Mouse (Mus musculus): ENCODE measurements around the gene Prpf4. TPM values are rescaled to one million over a fixed set of nuclear protein-coding genes. Genes with fewer than 3 reads are reported as not detected.

Gene Prpf4
- total and polyA plus RNA-seq, 3 experiments, result 26.9 to 37.9 TPM; not detected in 1

GRCm38 (mm10) chr4:62431522-62431921 lies 22.9 kb downstream of the Prpf4 start (continued):
- TF ChIP-seq MEF2A (IDR thresholded peaks at IDR 0.05; ENCODE audit: extremely low read depth, insufficient replicate concordance, low read depth, low read length, poor library complexity, severe bottlenecking), result no peak

DNA sequence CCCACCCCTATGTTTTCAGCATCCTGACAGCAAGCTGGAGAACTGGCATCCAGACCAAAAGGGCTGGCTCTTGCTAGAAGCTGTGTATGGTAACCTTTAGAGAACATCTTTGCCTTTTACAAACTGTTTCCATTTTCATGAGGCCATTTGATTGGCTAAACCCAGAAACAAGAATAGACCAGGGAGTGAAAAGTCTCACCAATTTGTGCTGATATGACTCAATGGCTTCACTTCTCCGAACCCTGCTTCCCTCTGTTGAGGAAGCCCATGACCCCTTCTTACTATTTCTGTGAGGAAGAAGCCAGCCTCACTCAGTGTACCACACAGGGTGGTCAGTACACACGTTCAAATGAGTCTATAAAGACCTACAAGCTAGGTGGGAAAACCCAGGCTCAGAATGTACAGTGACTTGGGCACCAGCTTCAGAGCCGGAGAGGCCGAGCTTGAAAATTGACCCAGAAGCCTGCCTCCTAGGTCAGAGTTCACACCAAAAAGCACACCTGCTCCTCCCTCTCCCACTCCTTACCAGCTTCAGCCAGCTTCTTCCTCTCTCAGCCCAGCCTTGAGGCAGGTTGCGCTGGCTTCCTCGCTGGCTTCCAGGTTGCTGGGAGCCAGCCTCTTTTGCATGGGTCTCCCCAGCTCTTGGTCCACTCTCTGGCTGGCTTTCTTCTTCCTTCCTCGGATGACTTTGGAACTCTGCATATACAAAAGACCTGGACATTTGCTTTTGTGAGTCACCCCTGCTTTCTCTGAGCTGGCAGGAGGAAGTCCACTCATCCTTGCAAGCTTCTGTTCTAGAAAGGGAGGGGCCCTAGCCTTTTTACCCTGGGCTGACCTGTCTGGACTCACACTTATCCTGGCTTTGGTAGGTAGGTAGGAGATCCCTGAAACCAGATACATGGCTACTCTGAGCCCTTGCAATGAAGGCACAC lies 25.6 kb downstream of the Prpf4 start:
- no peaks in the 10 kb centered on the region for H3K79me2 ChIP-seq (ENCODE audit: control insufficient read depth, insufficient read depth, low read length, poor library complexity)
- H3K9ac ChIP-seq (ENCODE audit: control insufficient read depth, low read depth, low read length, poor library complexity, severe bottlenecking), result no peak overlapping the region
- H3K4me3 ChIP-seq (ENCODE audit: control insufficient read depth in 1 of 2, insufficient read depth in 1 of 2, low read depth in 2 of 2, low read length in 2 of 2), result no peak overlapping the region
- no peak for DNase-seq (ENCODE audit: low read depth, low spot score)
- TF ChIP-seq CHD1 (IDR thresholded peaks at IDR 0.05; ENCODE audit: low read depth, low read length) (no peak), ETS1 (IDR thresholded peaks at IDR 0.05; ENCODE audit: low read depth, low read length) (no peak), KAT2A (conservative IDR thresholded peaks at IDR 0.05; ENCODE audit: low read depth, low read length) (no peak), MAZ (IDR thresholded peaks at IDR 0.05; ENCODE audit: low read depth, low read length) (no peak), TCF12 (IDR thresholded peaks at IDR 0.05; ENCODE audit: low read depth, low read length) (no peak), MAFK (IDR thresholded peaks at IDR 0.05; ENCODE audit: borderline replicate concordance, low read depth, low read length) (no peak), SIN3A (IDR thresholded peaks at IDR 0.05; ENCODE audit: low read length) (no peak), BHLHE40 (IDR thresholded peaks at IDR 0.05; ENCODE audit: borderline replicate concordance, low read depth, low read length) (no peak), GABPA (IDR thresholded peaks at IDR 0.05; ENCODE audit: low read depth, low read length) (no peak), MYC (IDR thresholded peaks at IDR 0.05; ENCODE audit: low read depth, low read length) (no peak)
- H3K4me1 ChIP-seq (ENCODE audit: control insufficient read depth in 1 of 2, insufficient read depth in 2 of 2, low read length in 2 of 2), result peaks cover 2 to 16% of the 10 kb centered on the region in 2 experiments; a peak in 2 of 4 replicates
- no peaks in the 10 kb centered on the region for H3K9me3 ChIP-seq (replicated peaks; ENCODE audit: insufficient read depth, low read length)
- peaks cover 0 to 15% of the 10 kb centered on the region in 2 experiments; a peak in 2 of 4 replicates for H3K36me3 ChIP-seq (ENCODE audit: control insufficient read depth in 1 of 2, insufficient read depth in 2 of 2, low read length in 2 of 2)
- no peak overlapping the region for H3K27ac ChIP-seq (ENCODE audit: control insufficient read depth, low read depth, low read length)
- H3K27me3 ChIP-seq (ENCODE audit: control insufficient read depth in 1 of 2, insufficient read depth in 2 of 2, low read length in 2 of 2), result no peaks in the 10 kb centered on the region

- no peak within 1 kb of the TSS for H3K27ac ChIP-seq (ENCODE audit: control insufficient read depth, low read depth, low read length)
- TF ChIP-seq KAT2A (conservative IDR thresholded peaks at IDR 0.05; ENCODE audit: low read depth, low read length), result no peak
- H3K27me3 ChIP-seq (ENCODE audit: control insufficient read depth in 1 of 2, insufficient read depth in 2 of 2, low read length in 2 of 2), result no peaks in the 10 kb centered on the region
- H3K4me1 ChIP-seq (ENCODE audit: control insufficient read depth in 1 of 2, insufficient read depth in 2 of 2, low read length in 2 of 2), result peaks cover 2 to 12% of the 10 kb centered on the region in 2 experiments; a peak in 2 of 4 replicates
- no peak within 1 kb of the TSS for H3K9ac ChIP-seq (ENCODE audit: control insufficient read depth, low read depth, low read length, poor library complexity, severe bottlenecking)
- H3K9me3 ChIP-seq (replicated peaks; ENCODE audit: insufficient read depth, low read length), result no peaks in the 10 kb centered on the region
- H3K36me3 ChIP-seq (ENCODE audit: control insufficient read depth in 1 of 2, insufficient read depth in 2 of 2, low read length in 2 of 2), result peaks cover 0 to 11% of the 10 kb centered on the region in 2 experiments; a peak in 2 of 4 replicates
- no peak for DNase-seq (ENCODE audit: low read depth, low spot score)
- no peak within 1 kb of the TSS for H3K4me3 ChIP-seq (ENCODE audit: control insufficient read depth in 1 of 2, insufficient read depth in 1 of 2, low read depth in 2 of 2, low read length in 2 of 2)
- H3K79me2 ChIP-seq (ENCODE audit: control insufficient read depth, insufficient read depth, low read length, poor library complexity), result no peaks in the 10 kb centered on the region
Measured at GRCm38 (mm10) chr4:62435081-62435480, 26.5 kb downstream of the Prpf4 start, which contains the start of gene Rnf183. TSS of gene Rnf183 (minus strand) at chr4:62435252.

All from MEL (cell line).